Mouse (Mus musculus) T-cell, adult 66 days (primary cell): ENCODE measurements around the gene Tmem132c. TPM values are rescaled to one million over a fixed set of nuclear protein-coding genes. Genes with fewer than 3 reads are reported as not detected.

Experiments used
- total RNA-seq, 2 experiments: library from RNA; stranded (reverse); gene quantifications; 3 replicates in 1 of 2; 4 replicates in 1 of 2; pipeline ENCODE4 v1.2.4; 2023

Gene Tmem132c
- not detected for total RNA-seq

GRCm38 (mm10) chr5:127241136-127241924 is at the start of gene Tmem132c:
Gene Tmem132c, plus strand, starts transcription at chr5:127241808.

